Comparison of ENCODE assay signal across 9 mouse cellular contexts in genomic region chr3:37962043-37962810, GRCm38 (mm10).
A peak's percentile ranks its signal among the peaks of the same experiment; 100 is the strongest.
DNase-seq lines count a peak whose midpoint lies in the region; ATAC-seq and TF ChIP-seq lines count a peak whose summit lies in the region.
"Had no signal": no experiment of that assay in that cellular context is flagged by ENCODE, and none has a peak within 500 bp of the region (broad histone marks: within the 10 kb centered on the region; RNA-seq: fewer than 3 reads in every experiment).

No protein-coding gene starts in this region.

- H3K27ac ChIP-seq in lung, embryonic 14.5 days (ENCODE audit: low read depth), result peak overlapping the region; percentile 59; the same call in 1 of the 2 replicates
- H3K27ac ChIP-seq: forebrain, embryonic 10.5 days had no signal

- no peak overlapping the region for H3K4me3 ChIP-seq in lung, embryonic 14.5 days (ENCODE audit: low read depth, low read length)
- H3K4me3 ChIP-seq: forebrain, embryonic 10.5 days had no signal

- WGBS in lung, embryonic 14.5 days, result 59% methylated on average over 12 of the region's 12 CpGs

- H3K9ac ChIP-seq in lung, embryonic 14.5 days, result no peak overlapping the region

- no peak for TF ChIP-seq CTCF in lung, embryonic 14.5 days (IDR thresholded peaks at IDR 0.05; ENCODE audit: low read depth)

- H3K36me3 ChIP-seq in lung, embryonic 14.5 days (ENCODE audit: insufficient read depth), result no peaks in the 10 kb centered on the region
- H3K36me3 ChIP-seq: forebrain, embryonic 10.5 days had no signal

- no peaks in the 10 kb centered on the region for H3K4me1 ChIP-seq in lung, embryonic 14.5 days (ENCODE audit: insufficient read depth)

- DNase-seq in cerebellum, postnatal 10 days, result peak; percentile 14 to 24
- DNase-seq in cerebellum, adult 18-20 months, result no peak
- peak; percentile 43 for DNase-seq in urinary bladder, postnatal 14 days (ENCODE audit: low spot score)
- DNase-seq in urinary bladder, postnatal 25 days (ENCODE audit: low spot score), result no peak
- peak; percentile 72 for DNase-seq in lung, embryonic 14.5 days
- DNase-seq in yolk sac, embryonic 10.5 days (ENCODE audit: low spot score), result peak; percentile 69
- DNase-seq in ovary, postnatal 36 days (ENCODE audit: low spot score), result no peak
- DNase-seq in T-cell, adult 2 months (ENCODE audit: low spot score), result no peak

- H3K27me3 ChIP-seq in lung, embryonic 14.5 days (ENCODE audit: insufficient read depth, low read length), result no peaks in the 10 kb centered on the region

- no peaks in the 10 kb centered on the region for H3K9me3 ChIP-seq in lung, embryonic 14.5 days (ENCODE audit: low read depth, low read length)
- H3K9me3 ChIP-seq: forebrain, embryonic 10.5 days had no signal

- H3K4me2 ChIP-seq in lung, embryonic 14.5 days, result no peak overlapping the region; the same call in 1 of the 2 replicates

- ATAC-seq in lung, embryonic 14.5 days (ENCODE audit: insufficient read depth), result peak; percentile 79; the same call in 1 of the 2 replicates

Comparison
In these comparisons a context has a peak if more than half of its experiments do, and no peak if none do; other contexts are left out.
1. DNase-seq: peak in cerebellum, postnatal 10 days (2 of 2), urinary bladder, postnatal 14 days (single experiment), lung, embryonic 14.5 days (single experiment) and yolk sac, embryonic 10.5 days (single experiment); none in cerebellum, adult 18-20 months (0 of 2), urinary bladder, postnatal 25 days (single experiment), ovary, postnatal 36 days (single experiment) and T-cell, adult 2 months (single experiment).